Mouse (Mus musculus): ENCODE data around the gene Cnpy3. TPM values are rescaled to one million over a fixed set of nuclear protein-coding genes. Genes with fewer than 3 reads are reported as not detected.
A peak's percentile ranks its signal among the peaks of the same experiment; 100 is the strongest.
"Not testable (repeated sequence)": the region's sequence is repeated elsewhere in the genome, so short reads cannot be mapped to it uniquely, and the experiment has no call there.

Gene Cnpy3
- polyA plus RNA-seq, 1 experiment from 2014 or later, result 56.6 TPM

- H3K36me3 ChIP-seq (replicated peaks), result peaks cover 61% of the 10 kb centered on the region
Observed at GRCm38 (mm10) chr17:46775070-46775469, 23.1 kb upstream of the Cnpy3 start.

GRCm38 (mm10) chr17:46774131-46774472, 22.1 kb upstream of the Cnpy3 start:
- H3K27me3 ChIP-seq, result no peaks in the 10 kb centered on the region
- ATAC-seq (ENCODE audit: low FRiP score), result no peak
- no peaks in the 10 kb centered on the region for H3K9me3 ChIP-seq
- WGBS, result 47% methylated on average over 2 of the region's 2 CpGs
- H3K4me1 ChIP-seq, result peaks cover 19% of the 10 kb centered on the region
- 0 out of 2 replicates have a peak overlapping the region, but pooled peaks have one; percentile 79 for H3K4me3 ChIP-seq (replicated peaks)
- no peak overlapping the region for H3K9ac ChIP-seq
- H3K36me3 ChIP-seq (replicated peaks), result peaks cover 51% of the 10 kb centered on the region
- peak overlapping the region; percentile 93; the same call in 1 of the 2 replicates for H3K4me2 ChIP-seq
- no peak overlapping the region for H3K27ac ChIP-seq

More at GRCm38 (mm10) chr17:46775070-46775469, 23.1 kb upstream of the Cnpy3 start:
- no peak overlapping the region for H3K4me3 ChIP-seq (replicated peaks)
- H3K9me3 ChIP-seq, result no peaks in the 10 kb centered on the region
- H3K9ac ChIP-seq, result no peak overlapping the region
- ATAC-seq (ENCODE audit: low FRiP score), result no peak
- no peak overlapping the region for H3K4me2 ChIP-seq
- H3K27ac ChIP-seq, result no peak overlapping the region
- peaks cover 19% of the 10 kb centered on the region for H3K4me1 ChIP-seq
- WGBS, result 94% methylated on average over 9 of the region's 9 CpGs
- no peaks in the 10 kb centered on the region for H3K27me3 ChIP-seq

GRCm38 (mm10) chr17:46773278-46774130, 21.5 kb upstream of the Cnpy3 start:
- H3K36me3 ChIP-seq (replicated peaks), result peaks cover 45% of the 10 kb centered on the region
- peaks cover 19% of the 10 kb centered on the region for H3K4me1 ChIP-seq
- peak overlapping the region; percentile 93 for H3K4me2 ChIP-seq
- H3K9me3 ChIP-seq, result no peaks in the 10 kb centered on the region
- H3K9ac ChIP-seq, result peak overlapping the region; percentile 76
- peak overlapping the region; percentile 62; the same call in 1 of the 2 replicates for H3K27ac ChIP-seq
- peak overlapping the region; percentile 79 for H3K4me3 ChIP-seq (replicated peaks)
- WGBS, result 9% methylated on average over 19 of the region's 20 CpGs
- peak; percentile 31; the same call in 1 of the 2 replicates for ATAC-seq (ENCODE audit: low FRiP score)
- H3K27me3 ChIP-seq, result no peaks in the 10 kb centered on the region

GRCm38 (mm10) chr17:46772404-46773277, 20.6 kb upstream of the Cnpy3 start, which contains the start of gene 2310039H08Rik:
Gene 2310039H08Rik (plus strand): TSS chr17:46772635.
- WGBS, result under 1% methylated on average over 49 of the region's 50 CpGs
- peak within 1 kb of the TSS; percentile 79 for H3K4me3 ChIP-seq (replicated peaks)
- no peaks in the 10 kb centered on the region for H3K27me3 ChIP-seq
- peaks cover 37% of the 10 kb centered on the region for H3K36me3 ChIP-seq (replicated peaks)
- H3K4me1 ChIP-seq, result peaks cover 19% of the 10 kb centered on the region
- peak within 1 kb of the TSS; percentile 93 for H3K4me2 ChIP-seq
- peak within 1 kb of the TSS; percentile 76 for H3K9ac ChIP-seq
- H3K27ac ChIP-seq, result peak within 1 kb of the TSS; percentile 62
- no peaks in the 10 kb centered on the region for H3K9me3 ChIP-seq
- peak; percentile 92 for ATAC-seq (ENCODE audit: low FRiP score)

GRCm38 (mm10) chr17:46772038-46772403, 20.0 kb upstream of the Cnpy3 start:
- Histone ChIP-seq H3K4me3 (replicated peaks) (peak overlapping the region; percentile 79), H3K4me2 (peak overlapping the region; percentile 93), H3K36me3 (replicated peaks) (peaks cover 30% of the 10 kb centered on the region), H3K9me3 (no peaks in the 10 kb centered on the region), H3K4me1 (peaks cover 19% of the 10 kb centered on the region), H3K9ac (peak overlapping the region; percentile 76; the same call in 1 of the 2 replicates), H3K27ac (peak overlapping the region; percentile 62; the same call in 1 of the 2 replicates), H3K27me3 (no peaks in the 10 kb centered on the region)
- ATAC-seq (ENCODE audit: low FRiP score), result peak; percentile 34; the same call in 1 of the 2 replicates
- 11% methylated on average over 5 of the region's 5 CpGs for WGBS

- Histone ChIP-seq H3K9ac (peak overlapping the region; percentile 76; the same call in 1 of the 2 replicates), H3K9me3 (no peaks in the 10 kb centered on the region), H3K4me1 (peaks cover 19% of the 10 kb centered on the region), H3K27ac (no peak overlapping the region), H3K4me2 (peak overlapping the region; percentile 93), H3K4me3 (replicated peaks) (peak overlapping the region; percentile 79), H3K36me3 (replicated peaks) (peaks cover 28% of the 10 kb centered on the region), H3K27me3 (no peaks in the 10 kb centered on the region)
- no peak for ATAC-seq (ENCODE audit: low FRiP score)
- 67% methylated on average over 17 of the region's 17 CpGs for WGBS
Observed at GRCm38 (mm10) chr17:46771616-46772015, 19.6 kb upstream of the Cnpy3 start.

GRCm38 (mm10) chr17:46771025-46771424, 19.0 kb upstream of the Cnpy3 start:
- no peak overlapping the region for H3K27ac ChIP-seq
- no peaks in the 10 kb centered on the region for H3K27me3 ChIP-seq
- H3K36me3 ChIP-seq (replicated peaks), result peaks cover 22% of the 10 kb centered on the region
- 78% methylated on average over 4 of the region's 4 CpGs for WGBS
- H3K4me3 ChIP-seq (replicated peaks), result no peak overlapping the region
- H3K4me2 ChIP-seq, result no peak overlapping the region
- no peak for ATAC-seq (ENCODE audit: low FRiP score)
- H3K9me3 ChIP-seq, result no peaks in the 10 kb centered on the region
- H3K9ac ChIP-seq, result no peak overlapping the region
- H3K4me1 ChIP-seq, result peaks cover 19% of the 10 kb centered on the region

- Histone ChIP-seq H3K36me3 (replicated peaks) (peaks cover 18% of the 10 kb centered on the region), H3K4me1 (peaks cover 19% of the 10 kb centered on the region), H3K9ac (no peak overlapping the region), H3K4me2 (no peak overlapping the region), H3K27ac (no peak overlapping the region), H3K9me3 (no peaks in the 10 kb centered on the region), H3K27me3 (no peaks in the 10 kb centered on the region), H3K4me3 (replicated peaks) (no peak overlapping the region)
- ATAC-seq (ENCODE audit: low FRiP score), result no peak
- 93% methylated on average over 11 of the region's 11 CpGs for WGBS
Observed at GRCm38 (mm10) chr17:46770546-46770945, 18.5 kb upstream of the Cnpy3 start.

- no peaks in the 10 kb centered on the region for H3K27me3 ChIP-seq
- no peaks in the 10 kb centered on the region for H3K9me3 ChIP-seq
- H3K4me3 ChIP-seq (replicated peaks), result no peak overlapping the region
- no peak overlapping the region for H3K27ac ChIP-seq
- no peak overlapping the region for H3K9ac ChIP-seq
- no peak for ATAC-seq (ENCODE audit: low FRiP score)
- 62% methylated on average over 8 of the region's 8 CpGs for WGBS
- peaks cover 7% of the 10 kb centered on the region for H3K4me1 ChIP-seq
- H3K4me2 ChIP-seq, result no peak overlapping the region
- H3K36me3 ChIP-seq (replicated peaks), result no peaks in the 10 kb centered on the region
Observed at GRCm38 (mm10) chr17:46767868-46768267, 15.9 kb upstream of the Cnpy3 start.

GRCm38 (mm10) chr17:46764916-46765315, 12.9 kb upstream of the Cnpy3 start:
- 60% methylated on average over 9 of the region's 9 CpGs for WGBS
- H3K4me3 ChIP-seq (replicated peaks), result not testable (repeated sequence)

GRCm38 (mm10) chr17:46763544-46763943, 11.5 kb upstream of the Cnpy3 start, which contains the start of gene Ptcra:
Gene Ptcra (minus strand): TSS chr17:46763712.
- Histone ChIP-seq H3K9ac (no peak within 1 kb of the TSS), H3K4me3 (replicated peaks) (no peak within 1 kb of the TSS), H3K36me3 (replicated peaks) (no peaks in the 10 kb centered on the region), H3K4me2 (no peak within 1 kb of the TSS), H3K27ac (no peak within 1 kb of the TSS), H3K9me3 (no peaks in the 10 kb centered on the region), H3K27me3 (no peaks in the 10 kb centered on the region), H3K4me1 (no peaks in the 10 kb centered on the region)
- WGBS, result 64% methylated on average over 2 of the region's 2 CpGs
- ATAC-seq (ENCODE audit: low FRiP score), result no peak

More at GRCm38 (mm10) chr17:46764916-46765315, 12.9 kb upstream of the Cnpy3 start:
- H3K27me3 ChIP-seq; H3K36me3 ChIP-seq (replicated peaks); ATAC-seq (ENCODE audit: low FRiP score); H3K9me3 ChIP-seq; H3K27ac ChIP-seq; H3K4me2 ChIP-seq; H3K9ac ChIP-seq; H3K4me1 ChIP-seq: not testable (repeated sequence)

- no peaks in the 10 kb centered on the region for H3K36me3 ChIP-seq (replicated peaks)
- H3K9me3 ChIP-seq, result no peaks in the 10 kb centered on the region
- ATAC-seq (ENCODE audit: low FRiP score), result no peak
- no peak overlapping the region for H3K4me2 ChIP-seq
- WGBS, result 88% methylated on average over 12 of the region's 12 CpGs
- H3K4me1 ChIP-seq, result no peaks in the 10 kb centered on the region
- H3K9ac ChIP-seq, result no peak overlapping the region; the same call in 1 of the 2 replicates
- no peak overlapping the region for H3K4me3 ChIP-seq (replicated peaks)
- peaks cover 4% of the 10 kb centered on the region; the same call in 1 of the 2 replicates for H3K27me3 ChIP-seq
- no peak overlapping the region for H3K27ac ChIP-seq
Observed at GRCm38 (mm10) chr17:46758753-46759152, 6.7 kb upstream of the Cnpy3 start.

Measured in forebrain, embryonic 12.5 days (tissue).